In the genomic region with DNA sequence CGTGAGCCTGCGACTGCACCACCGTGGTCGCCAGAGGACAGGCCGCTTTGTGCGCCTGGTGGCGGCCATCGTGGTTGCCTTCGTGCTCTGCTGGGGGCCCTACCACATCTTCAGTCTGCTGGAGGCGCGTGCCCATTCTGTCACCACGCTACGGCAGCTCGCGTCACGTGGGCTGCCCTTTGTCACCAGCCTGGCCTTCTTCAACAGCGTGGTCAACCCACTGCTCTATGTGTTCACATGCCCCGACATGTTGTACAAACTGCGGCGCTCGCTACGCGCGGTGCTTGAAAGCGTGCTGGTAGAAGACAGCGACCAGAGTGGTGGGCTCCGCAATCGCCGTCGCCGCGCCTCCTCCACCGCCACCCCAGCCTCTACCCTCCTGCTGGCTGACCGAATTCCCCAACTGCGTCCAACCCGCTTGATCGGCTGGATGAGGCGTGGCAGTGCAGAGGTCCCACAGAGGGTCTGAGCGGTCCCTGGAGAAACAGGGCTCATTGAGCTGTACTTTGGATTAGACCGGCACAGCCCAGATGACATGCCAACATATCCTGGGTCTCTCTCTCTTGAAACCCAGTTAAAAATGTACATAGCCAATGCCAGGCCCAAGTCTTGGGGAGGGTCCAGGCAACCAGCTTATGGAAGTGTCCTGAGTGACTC, we compare ENCODE assay signal across 10 mouse cellular contexts. TPM values are rescaled to one million over a fixed set of nuclear protein-coding genes. Genes with fewer than 3 reads are reported as not detected.
DNase-seq lines count a peak whose midpoint lies in the region; ATAC-seq and TF ChIP-seq lines count a peak whose summit lies in the region.
"Had no signal": no experiment of that assay in that cellular context is flagged by ENCODE, and none has a peak within 500 bp of the region (broad histone marks: within the 10 kb centered on the region; RNA-seq: fewer than 3 reads in every experiment).

No protein-coding gene starts in this region.

- WGBS in heart, embryonic 16.5 days = 8% methylated on average over 40 of the region's 40 CpGs
- 1% methylated on average over 40 of the region's 40 CpGs for WGBS in limb, embryonic 11.5 days
- WGBS in neural tube, embryonic 12.5 days = 3% methylated on average over 40 of the region's 40 CpGs

- DNase-seq in heart, postnatal 10 days = no peak
- DNase-seq in R1 (ENCODE audit: low read depth, low spot score) (peak; percentile 71), MN1 (ENCODE audit: low spot score) (no peak)
- DNase-seq in limb, embryonic 11.5 days (ENCODE audit: low spot score) = peak; percentile 74
- DNase-seq in ovary, postnatal 14 days (ENCODE audit: low spot score) = no peak

- peak overlapping the region; percentile 68 for H3K9ac ChIP-seq in heart, embryonic 16.5 days (ENCODE audit: low read length)
- H3K9ac ChIP-seq in limb, embryonic 11.5 days (ENCODE audit: low read length) = peak overlapping the region; percentile 81
- H3K9ac ChIP-seq in neural tube, embryonic 12.5 days = peak overlapping the region; percentile 56

- peak overlapping the region; percentile 79 for H3K4me2 ChIP-seq in heart, embryonic 16.5 days (ENCODE audit: low read depth, low read length)
- H3K4me2 ChIP-seq in limb, embryonic 11.5 days (ENCODE audit: low read depth, severe bottlenecking) = peak overlapping the region; percentile 88
- peak overlapping the region; percentile 75 for H3K4me2 ChIP-seq in neural tube, embryonic 12.5 days (replicated peaks)

- H3K27ac ChIP-seq in heart, embryonic 16.5 days (ENCODE audit: low read length) = no peak overlapping the region
- H3K27ac ChIP-seq in embryonic fibroblast, embryonic 13.5 days (ENCODE audit: insufficient read depth, low read length) = no peak overlapping the region
- no peak overlapping the region for H3K27ac ChIP-seq in limb, embryonic 11.5 days (replicated peaks; ENCODE audit: low read depth, low read length)
- no peak overlapping the region for H3K27ac ChIP-seq in neural tube, embryonic 12.5 days

- TF ChIP-seq POLR2A in embryonic fibroblast, embryonic 13.5 days (IDR thresholded peaks at IDR 0.05; ENCODE audit: low read depth, low read length) = 0 out of 2 replicates have a peak, but pooled peaks have one; percentile 25

- H3K4me3 ChIP-seq in heart, embryonic 16.5 days (ENCODE audit: low read length) = peak overlapping the region; percentile 36
- no peak overlapping the region for H3K4me3 ChIP-seq in embryonic fibroblast, embryonic 13.5 days (ENCODE audit: insufficient read depth, low read length)
- peak overlapping the region; percentile 38 for H3K4me3 ChIP-seq in limb, embryonic 11.5 days (ENCODE audit: low read depth, low read length)
- peak overlapping the region; percentile 34 for H3K4me3 ChIP-seq in neural tube, embryonic 12.5 days

- peaks cover 26% of the 10 kb centered on the region for H3K36me3 ChIP-seq in heart, embryonic 16.5 days (ENCODE audit: control insufficient read depth, insufficient read depth)
- peaks cover 17% of the 10 kb centered on the region for H3K36me3 ChIP-seq in limb, embryonic 11.5 days (ENCODE audit: control insufficient read depth, insufficient read depth, low read length)
- H3K36me3 ChIP-seq in neural tube, embryonic 12.5 days = peaks cover 40% of the 10 kb centered on the region

- intact Hi-C loops in heart, postnatal 10 days (cut with DNase I) = no loop called here

- no peak for TF ChIP-seq CTCF in embryonic fibroblast, embryonic 13.5 days (IDR thresholded peaks at IDR 0.05; ENCODE audit: borderline replicate concordance, insufficient read depth, low read length)

- H3K4me1 ChIP-seq in heart, embryonic 16.5 days (ENCODE audit: control insufficient read depth, insufficient read depth, low read length) = peaks cover 11% of the 10 kb centered on the region
- H3K4me1 ChIP-seq in embryonic fibroblast, embryonic 13.5 days (ENCODE audit: control insufficient read depth, insufficient read depth, low read length) = no peaks in the 10 kb centered on the region
- H3K4me1 ChIP-seq in limb, embryonic 11.5 days (ENCODE audit: control insufficient read depth, insufficient read depth, low read length) = 0 out of 2 replicates have a peak, but pooled peaks cover 4% of the 10 kb centered on the region
- H3K4me1 ChIP-seq in neural tube, embryonic 12.5 days = peaks cover 10% of the 10 kb centered on the region; the same call in 1 of the 2 replicates

- ATAC-seq in heart, embryonic 16.5 days (replicated peaks; ENCODE audit: extremely low read depth, insufficient read depth, low FRiP score) = peak; percentile 54
- ATAC-seq in limb, embryonic 11.5 days (ENCODE audit: insufficient number of reproducible peaks, low FRiP score, low TSS enrichment, low read depth) = peak; percentile 81
- peak; percentile 78 for ATAC-seq in neural tube, embryonic 12.5 days (ENCODE audit: low FRiP score, low read depth)

- H3K27me3 ChIP-seq in heart, embryonic 16.5 days (ENCODE audit: control insufficient read depth, insufficient read depth, low read length) = peaks cover 2% of the 10 kb centered on the region; the same call in 1 of the 2 replicates
- no peaks in the 10 kb centered on the region for H3K27me3 ChIP-seq in limb, embryonic 11.5 days (ENCODE audit: control insufficient read depth, insufficient read depth, low read length)
- H3K27me3 ChIP-seq in neural tube, embryonic 12.5 days (replicated peaks) = no peaks in the 10 kb centered on the region

- H3K9me3 ChIP-seq in heart, embryonic 16.5 days (replicated peaks; ENCODE audit: control insufficient read depth, low read length) = peaks cover 2% of the 10 kb centered on the region; the same call in 1 of the 2 replicates
- H3K9me3 ChIP-seq in limb, embryonic 11.5 days (ENCODE audit: control insufficient read depth, low read length) = no peaks in the 10 kb centered on the region; the same call in 1 of the 2 replicates
- H3K9me3 ChIP-seq in neural tube, embryonic 12.5 days = no peaks in the 10 kb centered on the region

RNA-seq across cellular contexts. Expression of a gene that starts 4.0 kb away (rescaled TPM):
- polyA plus RNA-seq in heart, embryonic 16.5 days (2015; fragmentation: Nextera tagmentation; extraction: Ambion mirVana) = 0.11 and 0.24 TPM in 2 replicates
- total RNA-seq in heart, postnatal 10 days (2021) = under 1 TPM; 0.15 to 0.22 TPM
- polyA plus RNA-seq in embryonic fibroblast, embryonic 13.5 days (2011; ENCODE audit: insufficient read length, low read depth, missing spikeins) = not detected in 2 replicates
- polyA plus RNA-seq in limb, embryonic 11.5 days (2014; fragmentation: Nextera tagmentation; extraction: Ambion mirVana) = not detected in 2 replicates
- polyA plus RNA-seq in neural tube, embryonic 12.5 days (2016; fragmentation: Nextera tagmentation; extraction: Ambion mirVana) = 0.19 TPM in 1 of 2 replicates, not detected in the other
- total RNA-seq: adrenal gland, adult 18-20 months had no signal

RNA-seq across cellular contexts. Expression of a gene that starts 8.1 kb away (rescaled TPM):
- 17.7 and 18.2 TPM in 2 replicates for polyA plus RNA-seq in heart, embryonic 16.5 days (2015; fragmentation: Nextera tagmentation; extraction: Ambion mirVana)
- total RNA-seq in heart, postnatal 10 days (2021) = 1 to 10 TPM; 7.5 to 7.9 TPM
- polyA plus RNA-seq in embryonic fibroblast, embryonic 13.5 days (2011; ENCODE audit: insufficient read length, low read depth, missing spikeins) = 12.3 and 13.1 TPM in 2 replicates
- polyA plus RNA-seq in limb, embryonic 11.5 days (2014; fragmentation: Nextera tagmentation; extraction: Ambion mirVana) = 30.2 and 32.3 TPM in 2 replicates
- 20.4 and 21.5 TPM in 2 replicates for polyA plus RNA-seq in neural tube, embryonic 12.5 days (2016; fragmentation: Nextera tagmentation; extraction: Ambion mirVana)

RNA-seq across cellular contexts. Expression of a gene that starts 20.5 kb away (rescaled TPM):
- polyA plus RNA-seq in heart, embryonic 16.5 days (2015; fragmentation: Nextera tagmentation; extraction: Ambion mirVana) = 0.14 TPM in 1 of 2 replicates, not detected in the other
- not detected for total RNA-seq in heart, postnatal 10 days (2021)
- polyA plus RNA-seq in embryonic fibroblast, embryonic 13.5 days (2011; ENCODE audit: insufficient read length, low read depth, missing spikeins) = not detected in 2 replicates
- not detected in 2 replicates for polyA plus RNA-seq in limb, embryonic 11.5 days (2014; fragmentation: Nextera tagmentation; extraction: Ambion mirVana)
- polyA plus RNA-seq in neural tube, embryonic 12.5 days (2016; fragmentation: Nextera tagmentation; extraction: Ambion mirVana) = 0.10 TPM in 1 of 2 replicates, not detected in the other
- total RNA-seq: adrenal gland, adult 18-20 months; left cerebral cortex, postnatal 25 days had no signal

RNA-seq across cellular contexts. Expression of a gene that starts 33.5 kb away (rescaled TPM):
- polyA plus RNA-seq in heart, embryonic 16.5 days (2015; fragmentation: Nextera tagmentation; extraction: Ambion mirVana) = not detected in 2 replicates
- not detected for total RNA-seq in heart, postnatal 10 days (2021)
- not detected in 2 replicates for polyA plus RNA-seq in embryonic fibroblast, embryonic 13.5 days (2011; ENCODE audit: insufficient read length, low read depth, missing spikeins)
- polyA plus RNA-seq in limb, embryonic 11.5 days (2014; fragmentation: Nextera tagmentation; extraction: Ambion mirVana) = not detected in 2 replicates
- not detected in 2 replicates for polyA plus RNA-seq in neural tube, embryonic 12.5 days (2016; fragmentation: Nextera tagmentation; extraction: Ambion mirVana)
- total RNA-seq: left cerebral cortex, postnatal 25 days had no signal

RNA-seq across cellular contexts. Expression of a gene that starts 45.9 kb away (rescaled TPM):
- polyA plus RNA-seq in heart, embryonic 16.5 days (2015; fragmentation: Nextera tagmentation; extraction: Ambion mirVana) = 35.9 and 37.7 TPM in 2 replicates
- 100 to 1,000 TPM; 211 to 235 TPM for total RNA-seq in heart, postnatal 10 days (2021)
- polyA plus RNA-seq in embryonic fibroblast, embryonic 13.5 days (2011; ENCODE audit: insufficient read length, low read depth, missing spikeins) = 115 TPM in 2 replicates
- polyA plus RNA-seq in limb, embryonic 11.5 days (2014; fragmentation: Nextera tagmentation; extraction: Ambion mirVana) = 55.3 and 59.0 TPM in 2 replicates
- 39.0 and 44.8 TPM in 2 replicates for polyA plus RNA-seq in neural tube, embryonic 12.5 days (2016; fragmentation: Nextera tagmentation; extraction: Ambion mirVana)

Comparison
In these comparisons a context has a peak if more than half of its experiments do, and no peak if none do; other contexts are left out.
1. DNase-seq: peak in R1 (single experiment) and limb, embryonic 11.5 days (single experiment); none in heart, postnatal 10 days (0 of 2), MN1 (single experiment) and ovary, postnatal 14 days (single experiment).
2. Peak in every context shown above with its lines, with median percentiles within 50 percentile points of each other: ATAC-seq, H3K4me2 ChIP-seq and H3K9ac ChIP-seq.